Mouse (Mus musculus): ENCODE data around the gene Eef1akmt4. TPM values are rescaled to one million over a fixed set of nuclear protein-coding genes. Genes with fewer than 3 reads are reported as not detected.

The Eef1akmt4 gene
- 37.2 and 37.7 TPM in 2 replicates for polyA plus RNA-seq (2015; fragmentation: Nextera tagmentation; extraction: Ambion mirVana)

- Histone ChIP-seq H3K4me3 (peak within 1 kb of the TSS; percentile 76), H3K36me3 (peaks cover 24% of the 10 kb centered on the region), H3K9ac (peak within 1 kb of the TSS; percentile 83), H3K4me2 (replicated peaks) (peak within 1 kb of the TSS; percentile 97), H3K27ac (peak within 1 kb of the TSS; percentile 80), H3K4me1 (peaks cover 14% of the 10 kb centered on the region), H3K9me3 (no peaks in the 10 kb centered on the region), H3K27me3 (no peaks in the 10 kb centered on the region)
- 2% methylated on average over 41 of the region's 41 CpGs for WGBS
- peak; percentile 98 for ATAC-seq (ENCODE audit: low FRiP score, low read depth)
These were observed at the start of gene Eef1akmt4, which contains the start of the genes Gm49333 and Alg3 for GRCm38 (mm10) chr16:20611357-20612227. TSS of gene Eef1akmt4 (plus strand) at chr16:20611593. TSS of gene Gm49333 (plus strand) at chr16:20611610. TSS of gene Alg3 (minus strand) at chr16:20611735.

DNA sequence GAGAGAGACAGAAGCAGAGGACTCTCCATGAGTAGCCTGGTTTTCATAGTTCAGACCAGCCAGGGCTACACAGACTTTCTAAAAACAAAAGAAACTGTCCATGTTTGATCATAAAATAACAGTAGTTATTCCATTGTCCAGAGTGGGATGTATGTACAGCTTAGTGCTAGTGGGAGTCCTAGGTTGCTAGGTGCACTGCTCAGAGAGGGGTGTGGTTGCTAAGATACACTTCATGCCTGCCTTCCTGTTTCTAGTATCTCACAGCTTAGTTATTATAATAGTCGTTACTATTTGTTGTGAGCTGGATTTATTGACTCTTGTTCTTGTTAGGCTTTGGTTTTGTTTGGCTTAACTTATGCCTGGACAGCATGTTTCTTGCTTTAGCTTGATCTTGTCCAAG, 46.3 kb upstream of the Eef1akmt4 start:
- no peaks in the 10 kb centered on the region for H3K4me1 ChIP-seq
- H3K9ac ChIP-seq: no peak overlapping the region
- peaks cover 35% of the 10 kb centered on the region for H3K36me3 ChIP-seq
- no peak overlapping the region for H3K4me2 ChIP-seq (replicated peaks)
- no peaks in the 10 kb centered on the region for H3K9me3 ChIP-seq
- H3K27me3 ChIP-seq: no peaks in the 10 kb centered on the region
- H3K4me3 ChIP-seq: no peak overlapping the region
- no peak overlapping the region for H3K27ac ChIP-seq
- ATAC-seq (ENCODE audit: low FRiP score, low read depth): no peak
- WGBS: 90% methylated on average over 1 of the region's 1 CpGs

DNA sequence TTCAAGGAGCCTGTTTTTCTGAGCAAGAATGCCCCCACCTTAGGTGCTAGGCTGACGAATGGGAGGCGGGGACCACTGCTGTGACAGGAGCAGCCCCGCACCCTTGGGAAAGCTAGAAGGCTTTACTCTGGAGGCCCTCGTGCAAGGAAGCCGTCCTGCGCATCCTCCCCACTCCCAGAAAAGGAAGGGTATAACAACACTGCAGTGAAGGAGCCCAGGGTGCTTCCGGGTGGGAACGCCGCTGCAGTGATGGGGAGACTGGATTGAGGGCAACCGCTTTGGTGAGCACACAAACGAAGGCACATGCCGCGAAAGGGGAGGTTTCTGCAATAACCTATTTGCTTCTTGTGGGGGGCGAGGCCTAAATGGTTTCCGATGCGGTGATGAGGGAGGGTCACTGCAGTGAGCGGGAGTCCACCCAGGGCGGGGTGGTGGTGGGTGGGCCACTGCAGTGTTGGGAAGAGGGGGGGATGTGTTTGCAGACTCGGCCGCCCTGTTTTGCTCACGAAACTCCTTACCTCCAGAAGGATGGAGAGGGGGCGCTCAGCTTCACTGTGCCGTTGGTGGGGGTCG, 21.9 kb upstream of the Eef1akmt4 start, which contains the start of gene Vwa5b2:
TSS of gene Vwa5b2 (plus strand) at position 106 of the 573 bp plus-strand sequence.
- Histone ChIP-seq H3K9me3 (no peaks in the 10 kb centered on the region), H3K36me3 (no peaks in the 10 kb centered on the region), H3K4me3 (peak within 1 kb of the TSS; percentile 49), H3K27me3 (peaks cover 70% of the 10 kb centered on the region), H3K27ac (no peak within 1 kb of the TSS), H3K4me1 (peaks cover 21% of the 10 kb centered on the region), H3K9ac (peak within 1 kb of the TSS; percentile 62), H3K4me2 (replicated peaks) (peak within 1 kb of the TSS; percentile 81)
- WGBS: under 1% methylated on average over 24 of the region's 24 CpGs
- ATAC-seq (ENCODE audit: low FRiP score, low read depth): peak; percentile 75

DNA sequence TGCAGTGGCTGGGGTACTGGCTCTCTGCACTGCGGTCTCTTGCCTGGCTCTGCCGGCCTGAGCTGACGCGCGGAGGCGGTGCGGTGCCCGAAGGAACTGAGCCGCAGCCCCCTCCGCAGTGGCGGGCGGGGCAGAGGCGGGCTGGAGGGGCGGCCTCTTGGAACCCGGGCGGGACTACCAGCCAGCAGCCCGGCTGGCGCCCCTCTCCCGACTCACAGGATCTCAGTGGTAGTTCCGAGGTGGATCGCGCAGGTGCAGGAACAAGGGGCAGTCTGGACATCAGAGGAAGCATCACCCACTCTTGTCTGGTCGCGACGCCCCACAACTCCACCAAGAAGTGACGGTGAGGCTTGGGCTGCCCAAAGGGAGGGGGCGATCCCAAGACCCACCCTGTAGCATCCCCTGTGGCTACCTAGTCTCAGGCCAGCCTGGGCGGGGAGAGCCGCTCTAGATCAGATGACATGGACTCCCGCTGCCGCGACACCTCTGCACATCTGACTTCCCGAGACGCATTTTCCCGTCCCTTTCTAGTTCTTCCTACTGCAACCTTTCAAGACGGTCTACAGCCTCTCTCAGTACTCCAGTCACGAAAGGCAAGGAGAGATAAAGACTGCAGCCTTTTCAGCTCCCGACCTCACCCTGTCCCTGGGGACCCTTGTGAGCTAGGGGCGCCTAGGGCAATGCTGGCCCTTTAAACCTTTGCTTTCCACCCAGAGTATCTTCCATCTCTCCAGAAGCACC, 21.3 kb upstream of the Eef1akmt4 start:
- under 1% methylated on average over 39 of the region's 39 CpGs for WGBS
- ATAC-seq (ENCODE audit: low FRiP score, low read depth): peak; percentile 87
- Histone ChIP-seq H3K4me2 (replicated peaks) (peak overlapping the region; percentile 81), H3K4me1 (peaks cover 21% of the 10 kb centered on the region), H3K4me3 (peak overlapping the region; percentile 49), H3K27me3 (peaks cover 77% of the 10 kb centered on the region), H3K27ac (no peak overlapping the region), H3K9me3 (no peaks in the 10 kb centered on the region), H3K9ac (peak overlapping the region; percentile 62), H3K36me3 (no peaks in the 10 kb centered on the region)

- Histone ChIP-seq H3K27ac (no peak overlapping the region), H3K9me3 (no peaks in the 10 kb centered on the region), H3K4me1 (peaks cover 21% of the 10 kb centered on the region), H3K4me2 (replicated peaks) (peak overlapping the region; percentile 81), H3K9ac (peak overlapping the region; percentile 62; the same call in 1 of the 2 replicates), H3K36me3 (no peaks in the 10 kb centered on the region), H3K4me3 (peak overlapping the region; percentile 49), H3K27me3 (peaks cover 81% of the 10 kb centered on the region)
- WGBS: 2% methylated on average over 16 of the region's 17 CpGs
- no peak for ATAC-seq (ENCODE audit: low FRiP score, low read depth)
These were observed 20.7 kb upstream of the Eef1akmt4 start for GRCm38 (mm10) chr16:20590680-20591038.

DNA sequence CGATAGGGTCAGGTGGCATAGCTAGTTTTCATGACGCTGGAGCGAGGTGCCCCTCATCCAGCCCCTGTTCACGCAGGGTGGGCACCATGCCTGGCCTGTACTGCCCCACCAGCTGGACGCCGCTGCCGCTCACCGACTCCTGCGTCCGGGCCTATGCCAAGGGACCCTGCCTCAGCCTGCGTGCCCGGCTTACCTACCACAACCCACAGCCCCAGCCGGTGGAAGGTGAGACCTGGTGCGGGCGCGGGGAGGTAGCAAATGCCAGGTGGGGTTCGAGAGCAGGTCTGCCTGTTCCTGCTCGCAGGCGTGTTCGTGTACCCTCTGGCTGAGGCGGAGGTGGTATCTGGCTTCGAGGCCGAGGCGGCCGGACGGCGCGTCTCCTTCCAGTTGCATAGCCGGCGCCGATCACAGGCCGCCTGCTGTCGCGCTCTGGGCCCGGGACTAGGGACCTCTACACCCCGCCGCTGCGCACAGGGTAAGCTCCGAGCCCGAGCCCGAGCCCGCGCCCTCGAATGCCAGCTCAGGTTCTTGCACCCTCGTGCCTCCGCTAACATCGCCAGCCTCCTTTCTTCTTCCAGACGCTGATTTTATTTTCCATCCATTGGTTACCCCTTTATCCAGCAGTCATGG, 20.2 kb upstream of the Eef1akmt4 start:
- H3K4me2 ChIP-seq (replicated peaks): peak overlapping the region; percentile 81
- H3K4me1 ChIP-seq: peaks cover 21% of the 10 kb centered on the region
- H3K27me3 ChIP-seq: peaks cover 81% of the 10 kb centered on the region
- no peak overlapping the region for H3K27ac ChIP-seq
- H3K4me3 ChIP-seq: peak overlapping the region; percentile 49
- 5% methylated on average over 48 of the region's 48 CpGs for WGBS
- H3K9me3 ChIP-seq: no peaks in the 10 kb centered on the region
- H3K36me3 ChIP-seq: no peaks in the 10 kb centered on the region
- H3K9ac ChIP-seq: no peak overlapping the region
- no peak for ATAC-seq (ENCODE audit: low FRiP score, low read depth)

GRCm38 (mm10) chr16:20595060-20595673, 16.2 kb upstream of the Eef1akmt4 start:
- Histone ChIP-seq H3K4me3 (no peak overlapping the region), H3K27me3 (peaks cover 54% of the 10 kb centered on the region), H3K36me3 (no peaks in the 10 kb centered on the region), H3K9me3 (no peaks in the 10 kb centered on the region), H3K4me1 (peaks cover 12% of the 10 kb centered on the region), H3K27ac (no peak overlapping the region), H3K4me2 (replicated peaks) (no peak overlapping the region), H3K9ac (no peak overlapping the region)
- 87% methylated on average over 7 of the region's 7 CpGs for WGBS
- ATAC-seq (ENCODE audit: low FRiP score, low read depth): no peak

- Histone ChIP-seq H3K9ac (no peak overlapping the region), H3K27me3 (peaks cover 48% of the 10 kb centered on the region), H3K4me3 (no peak overlapping the region), H3K9me3 (no peaks in the 10 kb centered on the region), H3K36me3 (no peaks in the 10 kb centered on the region), H3K4me2 (replicated peaks) (no peak overlapping the region), H3K4me1 (peaks cover 7% of the 10 kb centered on the region), H3K27ac (no peak overlapping the region)
- no peak for ATAC-seq (ENCODE audit: low FRiP score, low read depth)
- WGBS: 87% methylated on average over 4 of the region's 4 CpGs
These were observed 15.7 kb upstream of the Eef1akmt4 start for GRCm38 (mm10) chr16:20595737-20596136.

DNA sequence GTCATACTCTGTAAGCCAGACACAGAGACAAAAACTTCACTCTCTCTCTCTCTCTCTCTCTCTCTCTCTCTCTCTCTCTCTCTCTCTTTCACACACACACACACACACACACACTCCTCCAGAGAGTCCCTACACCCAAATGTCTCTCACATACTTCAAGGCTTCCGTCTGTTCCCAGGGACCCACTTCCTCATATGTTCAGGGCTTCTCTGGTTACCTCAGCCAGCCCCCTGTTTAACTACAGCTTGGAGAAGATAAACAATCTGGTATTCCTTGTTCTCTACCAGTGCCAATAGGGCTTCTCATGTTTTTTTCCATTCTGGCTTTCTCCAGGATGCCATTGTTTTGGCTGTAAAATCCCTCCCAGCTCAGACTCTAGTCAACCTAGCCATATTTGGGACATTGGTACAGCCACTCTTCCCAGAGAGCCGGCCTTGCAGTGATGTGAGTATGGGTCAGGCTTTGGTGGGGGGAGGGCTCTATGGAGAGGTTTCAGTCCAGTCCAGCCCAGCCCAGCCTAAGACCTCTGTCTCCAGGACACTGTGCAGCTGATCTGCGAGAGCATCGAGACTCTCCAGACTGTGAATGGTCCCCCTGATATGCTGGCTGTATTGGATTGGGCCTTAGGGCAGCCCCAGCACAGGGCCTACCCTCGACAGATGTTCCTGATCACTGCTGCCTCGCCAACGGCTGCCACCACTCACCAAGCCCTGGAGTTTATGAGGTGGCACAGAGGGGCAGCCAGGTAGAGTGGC, 14.5 kb upstream of the Eef1akmt4 start:
- H3K27me3 ChIP-seq: peaks cover 37% of the 10 kb centered on the region
- H3K36me3 ChIP-seq: no peaks in the 10 kb centered on the region
- H3K9me3 ChIP-seq: no peaks in the 10 kb centered on the region
- WGBS: 41% methylated on average over 7 of the region's 7 CpGs
- H3K4me2 ChIP-seq (replicated peaks): no peak overlapping the region
- no peak for ATAC-seq (ENCODE audit: low FRiP score, low read depth)
- no peak overlapping the region for H3K27ac ChIP-seq
- no peaks in the 10 kb centered on the region for H3K4me1 ChIP-seq
- no peak overlapping the region for H3K9ac ChIP-seq
- no peak overlapping the region for H3K4me3 ChIP-seq

DNA sequence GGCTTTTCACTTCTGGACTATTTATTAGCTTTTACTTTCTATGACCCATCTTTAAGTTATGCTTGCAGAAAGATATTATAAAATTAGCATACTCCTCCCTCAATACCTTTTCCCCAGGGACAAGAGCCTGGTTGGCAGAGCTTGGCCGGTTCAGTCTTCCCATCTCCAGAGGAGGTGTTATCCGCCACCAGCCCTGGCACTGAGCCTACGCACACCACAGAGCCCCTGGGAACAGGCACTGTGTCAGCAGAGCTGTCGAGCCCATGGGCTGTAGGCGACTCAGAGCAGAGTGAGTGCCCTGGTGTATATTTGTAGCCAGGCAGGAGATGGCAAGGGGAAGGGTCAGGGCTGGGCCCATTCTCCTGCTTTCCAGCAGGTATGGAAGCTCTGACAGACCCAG, 10.9 kb upstream of the Eef1akmt4 start:
- Histone ChIP-seq H3K4me2 (replicated peaks) (no peak overlapping the region), H3K27ac (no peak overlapping the region), H3K9me3 (no peaks in the 10 kb centered on the region), H3K9ac (no peak overlapping the region), H3K36me3 (peaks cover 19% of the 10 kb centered on the region), H3K27me3 (0 out of 2 replicates have a peak, but pooled peaks cover under 1% of the 10 kb centered on the region), H3K4me1 (no peaks in the 10 kb centered on the region; the same call in 1 of the 2 replicates), H3K4me3 (no peak overlapping the region)
- 71% methylated on average over 5 of the region's 5 CpGs for WGBS
- ATAC-seq (ENCODE audit: low FRiP score, low read depth): no peak

- Histone ChIP-seq H3K36me3 (peaks cover 49% of the 10 kb centered on the region), H3K4me3 (no peak overlapping the region), H3K4me1 (peaks cover 4% of the 10 kb centered on the region), H3K4me2 (replicated peaks) (no peak overlapping the region), H3K27ac (no peak overlapping the region), H3K27me3 (no peaks in the 10 kb centered on the region), H3K9ac (no peak overlapping the region), H3K9me3 (no peaks in the 10 kb centered on the region)
- no peak; the same call in 1 of the 2 replicates for ATAC-seq (ENCODE audit: low FRiP score, low read depth)
- 63% methylated on average over 9 of the region's 9 CpGs for WGBS
These were observed 6.7 kb upstream of the Eef1akmt4 start for GRCm38 (mm10) chr16:20604705-20605104.

Measured in limb, embryonic 13.5 days (tissue).